Mouse (Mus musculus) heart, postnatal 14 days (tissue): Measurements from ENCODE around the gene Duox1. TPM values are rescaled to one million over a fixed set of nuclear protein-coding genes. Genes with fewer than 3 reads are reported as not detected.

Source experiments
- DNase-seq, 2 experiments: peaks; one replicate each; pipeline ENCODE4 v3.0.0; 2021 to 2022
- intact Hi-C: fragments of 180-260 bp; cut with DNase I; formaldehyde crosslinking; loops from one replicate; pipeline ENCODE4 v1.15.1; 2025
- total RNA-seq, 2 experiments: library from RNA; stranded (reverse); gene quantifications; 2 replicates each; pipeline ENCODE4 v1.2.3; 2021

The Duox1 gene
- total RNA-seq, 2 experiments from 2014 or later: 0.24 to 0.37 TPM

DNA sequence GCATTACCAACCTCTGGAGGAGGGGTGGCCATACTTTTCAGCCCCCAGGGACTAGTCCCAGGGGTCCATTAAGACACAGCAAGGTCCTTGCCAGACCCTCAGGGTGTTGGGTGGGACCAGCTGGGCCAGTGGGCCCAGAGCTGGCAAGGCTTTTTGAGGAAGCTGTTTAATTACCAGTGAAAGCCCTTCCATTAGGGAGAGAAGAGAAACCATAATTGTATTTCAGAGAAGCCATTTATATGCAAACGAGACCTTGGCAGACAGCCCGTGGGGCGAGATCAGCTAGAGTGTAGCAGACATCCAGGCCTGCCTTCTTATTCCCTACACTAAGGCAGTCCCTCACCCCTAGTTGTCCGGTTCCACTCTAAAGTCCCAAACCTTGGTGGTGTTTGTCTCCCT, 36.5 kb downstream of the Duox1 start:
- DNase-seq: no peak
- intact Hi-C loops: no loop called here

DNA sequence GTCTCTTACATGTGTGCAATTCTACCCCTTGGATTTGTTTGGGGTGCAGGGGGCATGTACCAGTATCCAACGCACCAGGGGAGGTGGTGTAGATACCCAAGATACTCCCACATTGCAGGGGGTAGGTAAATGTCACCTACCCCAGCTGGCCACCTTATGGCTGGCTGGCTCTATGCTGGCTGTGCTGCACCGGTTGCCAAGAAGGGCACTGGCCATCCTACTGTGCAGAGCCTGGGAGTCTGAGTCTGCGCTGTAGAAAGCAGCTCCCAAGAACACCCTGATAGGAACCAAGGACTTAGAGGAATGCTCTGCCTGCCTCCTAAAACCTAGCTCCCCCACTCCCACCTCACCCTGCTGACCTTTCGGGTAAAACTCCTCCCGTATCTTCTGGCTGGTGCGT, 37.5 kb downstream of the Duox1 start:
- no peak for DNase-seq
- intact Hi-C loops: no loop called here

DNA sequence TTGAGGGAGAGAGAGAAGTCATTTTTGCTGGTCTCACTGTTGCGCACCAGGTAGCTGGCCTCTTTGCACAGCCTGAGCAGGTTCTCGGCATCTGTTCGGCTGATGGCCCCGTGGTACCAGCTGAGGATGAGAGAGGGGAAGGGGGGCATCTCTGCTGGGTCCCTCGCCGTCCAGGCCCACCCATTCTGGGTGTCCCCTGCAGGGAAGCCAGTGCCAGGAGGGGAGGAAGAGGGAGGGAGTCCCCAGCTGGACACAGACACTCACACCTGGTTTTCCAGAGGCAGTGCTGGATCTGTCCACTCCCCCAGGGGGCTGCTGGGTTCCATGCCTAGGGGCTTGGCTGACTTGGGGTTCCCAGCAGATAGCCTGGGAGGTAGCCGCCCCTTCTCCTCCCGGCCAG, 38.3 kb downstream of the Duox1 start:
- no peak for DNase-seq
- intact Hi-C loops: no loop called here

DNA sequence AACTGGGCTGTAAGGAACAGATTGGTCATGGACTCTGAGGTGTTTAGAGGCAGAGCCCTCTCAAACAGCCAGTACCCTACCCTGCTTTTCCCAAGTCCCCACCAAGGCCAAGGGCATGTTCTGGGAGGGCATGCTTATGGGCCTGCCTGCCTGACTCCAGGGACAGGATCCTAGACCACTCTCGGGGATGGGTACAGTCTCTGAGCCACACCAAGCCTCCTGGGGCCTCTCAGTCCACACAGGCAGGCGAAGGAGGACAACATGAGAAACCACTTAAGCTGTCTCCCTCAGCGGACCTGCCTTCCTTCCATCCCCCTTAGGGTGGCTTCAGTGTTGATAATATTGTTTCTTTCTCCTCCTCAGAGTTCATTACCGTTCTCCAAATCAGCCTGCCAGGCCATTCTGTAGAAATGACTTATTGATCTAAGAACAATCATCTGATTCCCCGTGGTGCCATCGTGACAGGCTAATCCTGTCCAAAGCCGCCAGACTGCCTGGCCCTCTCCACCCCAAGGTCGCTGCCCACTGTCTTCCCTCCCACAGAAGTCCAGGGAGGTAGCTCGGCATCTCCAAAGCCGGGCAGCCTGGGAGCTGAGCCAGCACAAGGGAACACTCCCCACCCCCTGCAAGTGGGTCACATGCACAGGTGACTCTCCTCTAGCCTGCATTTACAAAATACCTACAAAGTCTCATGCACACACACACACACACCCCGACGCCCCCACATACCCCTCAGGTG, 38.9 kb downstream of the Duox1 start:
- DNase-seq: no peak

DNA sequence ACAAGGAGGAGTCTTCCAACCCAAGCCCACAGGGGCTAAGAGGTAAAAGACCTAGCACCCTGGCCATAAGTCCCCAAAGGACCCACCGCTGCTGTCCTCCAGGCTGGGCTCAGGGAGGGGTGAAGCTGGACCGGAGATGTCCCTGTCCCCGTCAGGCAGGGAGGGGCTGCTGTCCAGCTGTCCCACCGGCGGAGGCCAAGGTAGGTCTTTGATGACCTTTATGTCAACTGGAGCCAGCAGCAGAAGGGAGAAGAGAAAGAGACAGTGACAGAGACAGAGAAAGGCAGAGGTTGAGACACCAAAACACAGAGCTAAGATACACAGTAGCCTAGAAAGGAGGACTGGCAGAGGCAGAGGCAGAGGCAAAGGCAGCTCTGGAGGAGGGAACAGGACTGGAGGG, 39.9 kb downstream of the Duox1 start:
- intact Hi-C loops: no loop called here
- no peak for DNase-seq

More for the DNA sequence above, 38.9 kb downstream of the Duox1 start:
- intact Hi-C loops: no loop called here

DNA sequence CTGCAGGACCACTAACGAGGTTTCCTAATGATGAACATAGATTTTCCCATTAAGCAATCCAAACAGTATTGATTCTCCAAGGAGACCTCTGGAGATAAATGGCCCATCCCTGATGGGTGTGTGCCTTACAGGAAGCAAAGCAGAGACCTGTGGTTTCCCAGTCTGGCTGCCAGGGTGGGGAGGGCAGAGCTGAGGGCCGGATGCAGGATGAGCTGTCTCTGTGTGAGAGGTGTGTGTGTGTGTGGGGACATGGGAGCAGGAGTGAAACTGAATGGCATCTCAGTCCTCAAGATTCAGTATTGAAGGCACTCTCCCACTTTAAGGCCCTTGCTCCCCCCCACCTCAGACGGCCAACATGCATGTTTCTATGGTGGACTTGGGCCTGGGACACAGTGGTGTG, 40.7 kb downstream of the Duox1 start:
- no peak for DNase-seq
- intact Hi-C loops: no loop called here

DNA sequence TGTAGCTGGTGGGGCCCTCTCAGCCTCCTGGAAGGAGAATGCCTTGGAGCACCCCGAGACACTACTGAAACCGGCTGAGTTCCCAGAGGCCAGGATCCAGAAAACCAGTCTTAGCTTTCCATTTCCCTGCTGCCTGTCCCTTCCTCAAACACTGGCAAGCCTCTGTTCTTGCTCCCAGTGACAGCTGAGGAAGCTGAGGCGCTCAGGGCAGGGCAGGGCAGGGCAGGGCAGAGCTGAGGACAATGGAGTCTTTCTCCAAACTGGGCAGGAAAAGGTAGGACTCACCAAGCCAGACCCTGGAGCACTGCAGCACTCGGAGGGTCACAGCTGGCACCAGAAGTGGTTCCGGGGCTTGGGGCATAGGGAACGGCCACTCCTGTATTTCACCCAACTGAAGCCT, 44.8 kb downstream of the Duox1 start:
- DNase-seq: no peak
- intact Hi-C loops: no loop called here

DNA sequence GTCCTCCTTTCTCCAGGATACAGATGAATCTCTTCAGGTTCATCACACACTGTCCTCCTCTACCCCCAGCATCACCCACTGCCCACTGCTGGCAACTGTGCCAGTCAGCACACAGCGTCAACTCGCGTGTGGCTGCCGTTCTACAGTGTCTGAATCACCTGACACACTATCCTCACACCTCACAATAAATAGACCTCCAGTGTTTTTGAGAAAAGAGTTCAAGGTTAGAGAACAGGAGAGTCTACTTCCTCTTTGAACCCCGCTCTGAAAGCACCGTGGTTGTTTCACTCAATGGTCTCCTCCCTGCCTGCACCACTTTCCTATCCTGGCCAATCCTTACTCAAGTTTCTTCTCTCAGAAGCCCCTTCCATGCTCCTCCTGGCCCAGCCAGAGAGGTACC, 45.7 kb downstream of the Duox1 start:
- no peak for DNase-seq
- intact Hi-C loops: no loop called here

DNA sequence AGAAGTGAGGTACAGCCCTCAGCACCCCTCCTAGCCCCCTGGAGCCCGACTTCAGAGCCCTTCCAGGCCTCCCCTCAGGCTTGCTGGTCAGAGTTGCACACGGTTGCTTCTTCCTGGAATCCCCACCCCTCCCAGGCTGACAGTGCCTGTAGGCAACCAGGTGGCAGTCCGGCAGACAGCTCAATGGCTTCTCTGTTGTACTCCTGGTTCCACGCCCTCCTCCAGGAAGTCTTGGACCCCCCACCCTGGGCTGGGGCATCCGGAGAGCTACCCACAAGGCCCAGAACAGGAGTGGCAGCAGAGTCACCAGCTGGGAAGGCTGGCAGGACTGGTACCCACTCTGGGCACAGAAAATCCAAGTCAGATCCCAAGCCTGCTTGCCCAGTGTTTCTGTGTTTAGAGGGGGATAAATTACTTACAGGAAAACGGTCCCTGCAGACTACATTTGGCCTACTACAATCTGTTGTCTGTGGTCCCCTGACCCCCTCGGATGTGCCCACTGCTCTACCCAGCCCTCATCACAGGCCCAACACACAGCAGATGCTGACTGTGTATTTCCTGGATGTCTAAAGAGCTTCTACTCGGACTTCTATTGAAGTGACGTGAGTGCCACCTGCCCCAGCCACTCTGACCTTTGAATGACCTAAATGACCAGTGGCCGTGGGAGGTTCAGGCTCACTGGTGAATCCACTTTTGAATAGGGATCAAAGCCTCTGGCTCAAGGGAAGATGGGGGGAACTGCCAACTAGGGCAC, 46.6 kb downstream of the Duox1 start:
- intact Hi-C loops: no loop called here
- DNase-seq: no peak

DNA sequence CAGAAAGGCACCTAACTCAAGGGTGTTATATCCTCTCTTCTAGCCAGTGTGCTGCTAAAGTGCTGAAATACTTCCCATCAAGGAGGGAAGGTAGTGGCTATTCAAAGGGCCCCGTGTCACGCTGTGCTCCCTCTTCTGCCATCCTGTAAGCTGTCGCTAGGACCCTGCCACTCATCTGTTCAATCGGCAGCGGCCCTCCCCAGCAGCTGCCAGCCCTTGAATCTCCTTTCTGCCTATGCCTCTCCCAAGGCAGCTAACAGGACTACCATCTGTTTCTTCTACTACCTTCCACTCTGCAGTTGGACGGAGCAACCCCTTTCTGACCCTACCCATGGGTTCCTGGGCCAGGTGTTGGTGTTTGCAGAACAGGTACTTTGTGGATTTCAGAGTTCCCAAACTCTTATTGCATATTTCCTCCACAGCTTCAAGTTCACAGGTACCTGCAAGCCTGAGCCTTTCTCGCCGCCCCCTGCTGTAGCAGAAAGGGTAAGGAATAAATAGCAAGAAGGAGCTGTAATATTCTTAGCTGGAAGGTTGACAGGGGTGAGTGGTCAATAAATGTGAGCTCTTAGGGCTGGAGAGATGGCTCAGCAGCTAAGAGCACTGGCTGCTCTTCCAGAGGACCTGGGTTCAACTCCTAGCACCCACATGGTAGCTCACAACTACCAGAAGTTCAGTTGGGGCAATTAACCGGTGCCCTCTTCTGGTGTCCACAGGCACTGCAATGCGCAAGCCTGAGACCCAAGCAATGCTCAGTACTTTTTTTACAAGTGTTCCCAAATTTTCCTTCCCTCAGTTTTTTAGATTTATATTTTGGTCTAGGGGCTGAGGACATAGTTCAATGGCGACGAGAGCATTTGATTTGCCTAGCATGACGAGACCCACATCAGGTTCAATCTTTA, 47.4 kb downstream of the Duox1 start:
- DNase-seq: no peak
- intact Hi-C loops: no loop called here

DNA sequence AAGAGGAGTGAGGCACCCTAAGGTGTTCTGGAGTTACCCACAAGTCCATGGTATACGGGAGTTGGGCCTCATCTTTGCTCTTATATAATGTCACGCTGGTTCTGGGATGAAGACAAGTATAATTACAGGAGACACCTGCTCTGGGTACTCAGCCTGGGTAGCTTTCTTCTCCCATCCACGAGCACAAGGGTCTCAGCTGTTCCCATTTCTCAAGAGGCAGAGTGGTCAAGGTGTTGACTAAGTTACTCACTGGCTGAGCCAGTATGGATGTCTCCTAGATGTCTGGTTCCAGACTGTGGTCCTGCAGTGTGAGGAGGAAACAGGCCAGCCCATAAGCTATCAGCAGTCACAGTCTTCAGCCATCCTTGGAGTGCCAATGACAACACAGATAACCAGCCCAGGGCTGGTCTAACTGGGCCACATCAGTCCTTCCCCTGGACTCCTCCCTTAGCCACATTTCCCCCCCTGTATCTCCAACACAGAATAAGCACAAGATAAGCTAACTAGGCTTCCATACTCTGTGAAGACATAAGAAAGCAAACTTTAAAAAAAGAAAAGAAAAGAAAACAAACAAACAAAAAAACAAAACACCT, 49.0 kb downstream of the Duox1 start:
- intact Hi-C loops: no loop called here
- no peak for DNase-seq

DNA sequence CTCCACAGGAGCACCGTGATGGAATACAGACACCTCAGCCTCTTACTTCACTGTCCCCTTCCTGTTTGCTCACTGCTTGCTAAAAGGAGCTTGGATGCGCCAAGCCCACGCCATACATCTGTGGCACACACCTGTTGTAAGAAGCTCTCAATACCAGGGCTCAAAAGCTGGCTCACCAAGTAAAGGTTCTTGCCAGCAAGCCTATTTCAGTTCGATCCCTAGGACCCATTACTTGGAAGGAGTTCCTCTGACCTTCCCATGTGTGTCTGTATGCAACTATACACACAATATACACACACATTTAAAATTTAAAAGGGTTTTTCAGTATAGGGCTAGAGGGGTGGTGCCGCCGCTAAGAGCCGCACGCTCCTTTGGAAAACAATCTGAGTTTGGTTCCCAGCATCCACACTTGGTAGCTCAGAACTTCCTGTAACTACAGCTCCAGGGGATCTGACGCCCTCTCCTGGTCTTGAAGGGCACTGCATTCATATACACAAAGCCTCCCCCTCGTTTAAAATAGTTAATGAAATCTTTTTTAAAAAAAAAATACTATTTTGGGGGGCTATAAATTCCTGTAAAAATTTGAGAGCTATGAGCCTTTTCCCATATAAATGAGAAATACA, 49.9 kb downstream of the Duox1 start:
- DNase-seq: no peak
- intact Hi-C loops: no loop called here

DNA sequence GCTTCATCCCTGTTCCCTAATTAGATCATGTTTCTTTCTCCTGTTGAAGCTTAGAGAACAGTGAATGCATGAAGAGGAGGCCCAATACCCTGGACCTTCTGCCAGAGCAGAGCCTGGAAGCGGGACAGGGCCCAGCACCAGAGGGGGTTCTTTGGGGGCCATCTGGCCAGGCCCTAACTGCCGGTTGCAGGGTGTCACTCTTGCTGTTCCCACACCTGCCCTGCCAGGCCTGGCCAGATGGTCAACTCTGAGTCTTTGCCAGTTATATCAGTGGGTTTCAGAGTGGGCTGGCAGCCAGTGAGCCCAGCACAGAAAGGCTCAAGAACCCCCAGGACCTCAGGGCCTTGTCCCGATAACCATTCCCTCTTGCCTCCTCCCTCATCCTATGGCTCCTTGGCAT, 50.6 kb downstream of the Duox1 start:
- intact Hi-C loops: no loop called here
- DNase-seq: no peak

DNA sequence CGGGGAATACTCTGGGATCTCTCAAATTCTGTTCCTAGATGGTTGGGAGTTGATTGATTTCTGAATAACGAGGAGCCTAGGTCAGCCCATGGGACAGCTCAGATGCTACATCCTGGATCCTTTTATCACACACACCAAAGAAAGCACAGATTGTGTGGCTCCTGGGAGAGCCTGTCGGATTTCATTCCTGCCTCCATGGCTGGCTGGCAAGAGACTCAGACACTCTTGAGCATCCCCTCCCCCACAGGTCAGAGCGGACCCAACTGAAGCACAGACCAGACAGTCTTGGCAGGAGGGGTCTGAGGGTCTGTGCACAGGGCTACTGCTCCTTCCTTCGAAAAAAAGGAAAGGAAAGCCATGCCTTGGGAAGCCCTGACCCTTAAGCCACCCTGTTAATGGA, 51.2 kb downstream of the Duox1 start:
- no peak for DNase-seq
- intact Hi-C loops: no loop called here

DNA sequence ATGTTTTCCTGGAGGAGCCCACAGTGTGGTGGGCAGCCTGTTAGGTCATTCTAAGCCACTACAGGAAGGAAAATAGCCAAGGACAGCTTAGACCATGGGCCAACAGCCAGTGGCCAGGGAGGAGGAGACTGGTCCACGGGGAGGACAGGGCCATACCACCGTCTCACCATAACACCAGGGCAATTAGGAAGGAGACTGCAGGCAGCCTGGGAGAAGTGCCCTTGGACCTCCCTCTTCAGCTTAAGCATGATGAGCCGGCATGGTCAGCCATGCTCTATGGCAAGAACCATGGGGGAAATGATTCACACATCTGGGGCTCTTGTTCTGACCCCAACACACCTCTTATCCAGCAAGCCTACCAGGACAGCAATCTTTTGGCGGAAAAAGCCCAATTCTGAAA, 51.7 kb downstream of the Duox1 start:
- intact Hi-C loops: no loop called here
- no peak for DNase-seq

DNA sequence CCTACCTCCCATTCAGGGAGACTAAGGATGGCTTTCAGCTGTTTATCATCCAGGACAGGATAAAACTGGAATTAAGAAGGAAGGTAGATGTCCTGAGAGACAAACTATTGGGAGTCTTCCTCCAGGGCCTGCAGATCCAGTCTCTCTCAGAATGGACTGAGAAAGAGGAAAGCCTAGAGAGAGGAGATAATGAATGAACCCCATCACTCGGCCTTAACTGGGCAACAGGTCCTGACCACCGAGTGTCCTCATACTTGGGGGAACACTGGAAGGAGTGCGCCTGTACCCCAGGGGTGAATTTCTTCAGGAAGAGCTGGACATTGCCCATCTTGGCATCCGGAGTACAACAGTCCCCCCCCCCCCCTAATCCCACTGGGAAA, 52.2 kb downstream of the Duox1 start:
- DNase-seq: no peak
- intact Hi-C loops: no loop called here

DNA sequence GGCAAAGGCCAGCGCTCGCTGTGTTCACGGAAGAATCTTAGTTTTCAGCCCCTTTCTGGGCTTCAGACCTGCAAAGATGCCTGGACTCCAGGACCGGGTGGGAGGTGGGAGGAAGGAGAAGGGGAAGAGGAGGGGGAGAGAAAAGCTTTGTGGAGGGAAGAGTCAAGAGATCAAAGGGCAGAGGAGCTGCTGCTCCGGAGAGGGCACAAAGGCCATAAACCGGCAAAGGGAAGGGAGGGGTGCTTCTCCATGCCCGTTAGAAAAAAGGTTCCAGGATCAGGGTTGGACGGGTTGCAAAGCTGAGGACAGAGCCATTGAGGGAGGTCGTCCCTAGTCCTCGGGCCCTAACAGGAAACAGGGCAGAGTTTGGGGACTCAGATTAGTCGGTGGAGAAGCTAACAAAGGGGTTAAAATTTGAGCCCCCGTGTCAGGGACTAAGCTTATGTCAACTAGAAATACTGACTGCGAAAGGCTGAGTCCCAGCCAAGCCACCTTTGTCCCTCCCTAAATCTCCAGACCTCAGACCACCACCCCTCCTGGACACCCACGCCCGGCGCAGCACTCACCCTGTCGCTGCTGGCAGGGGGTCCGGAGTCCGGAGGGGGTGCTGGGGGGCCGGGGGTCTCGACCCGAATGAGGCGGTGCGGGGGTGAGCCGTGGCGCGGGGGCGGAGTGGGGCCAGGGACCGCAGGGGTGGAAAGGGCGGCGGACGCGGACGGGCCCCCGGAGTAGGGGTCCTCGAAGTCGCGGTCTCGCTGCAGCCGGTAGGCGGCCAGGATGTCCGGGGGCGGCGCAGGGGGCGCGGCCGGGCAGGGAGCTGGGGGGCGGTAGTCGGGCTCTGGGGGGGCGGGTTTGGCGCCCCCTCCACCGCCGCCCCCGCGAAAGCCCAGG, 52.9 kb downstream of the Duox1 start:
- intact Hi-C loops: no loop called here
- no peak for DNase-seq

DNA sequence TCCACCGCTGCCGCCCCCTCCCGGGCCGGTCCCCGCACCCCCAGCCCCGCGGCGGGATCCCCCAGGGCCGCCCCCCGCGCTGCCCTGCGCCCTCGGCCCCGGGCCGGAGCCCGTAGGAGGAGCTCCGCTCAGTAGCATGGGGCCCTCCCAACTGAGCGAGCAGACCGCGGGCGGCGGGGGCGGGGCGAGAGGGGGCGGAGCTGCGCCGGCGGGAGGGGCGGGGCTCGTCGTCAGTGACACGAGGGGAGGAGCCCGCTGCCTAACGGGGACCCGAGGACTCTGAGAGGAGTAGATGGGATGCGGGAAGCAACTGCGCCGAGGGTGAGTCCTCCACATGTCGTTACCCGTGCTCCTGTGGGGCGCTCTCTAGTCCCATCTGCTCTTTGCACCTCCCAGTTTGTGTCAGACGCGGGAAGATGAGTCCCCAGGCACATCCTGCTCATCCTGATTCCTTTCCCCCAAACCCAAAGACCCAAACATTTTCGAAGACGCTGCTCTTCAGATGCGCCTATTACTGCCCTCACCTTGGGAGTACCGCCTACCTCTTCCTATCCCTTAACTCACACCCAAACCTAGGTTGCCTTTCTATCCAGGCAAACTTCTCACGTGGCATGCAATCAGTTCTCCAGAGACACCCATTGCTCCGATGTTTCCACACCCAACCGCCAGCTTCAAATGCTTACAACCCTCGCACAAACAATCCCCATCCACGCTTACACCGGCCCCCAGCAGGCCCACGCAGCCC, 53.7 kb downstream of the Duox1 start, which contains the start of gene Shf:
Gene Shf, minus strand, starts transcription at position 168 of the 745 bp plus-strand sequence.
- peak; percentile 91 to 93 for DNase-seq
- intact Hi-C loops: no loop called here
